Mouse (Mus musculus) stomach, embryonic 14.5 days (tissue): ENCODE results near the gene Gatc. TPM values are rescaled to one million over a fixed set of nuclear protein-coding genes. Genes with fewer than 3 reads are reported as not detected.
"Not testable (repeated sequence)": the region's sequence is repeated elsewhere in the genome, so short reads cannot be mapped to it uniquely, and the experiment has no call there.

Experiments
- ATAC-seq: fragments of 200-750 bp; cut with Nextera tagmentation; 2 replicates; pipeline ENCODE4 v1.8.0; 2017; ENCODE audit warnings: low read depth, moderate TSS enrichment; ENCODE audit not compliant: insufficient number of reproducible peaks, insufficient read depth, low FRiP score
- H3K27ac ChIP-seq: fragments of 300-500 bp; sonication (generic); 2 replicates; pipeline ENCODE4 v1.5.1; 2014; ENCODE audit warnings: mild to moderate bottlenecking, low read length, moderate library complexity, mixed read lengths
- H3K27me3 ChIP-seq: fragments of 300-500 bp; sonication (generic); 2 replicates; pipeline ENCODE4 v1.6.1; 2014; ENCODE audit warnings: low read length, control low read depth, mixed read lengths; ENCODE audit not compliant: control insufficient read depth, insufficient read depth
- H3K36me3 ChIP-seq: fragments of 300-500 bp; sonication (generic); 2 replicates; pipeline ENCODE4 v1.6.1; 2014; ENCODE audit warnings: mild to moderate bottlenecking, control low read depth, low read length, moderate library complexity, mixed read lengths; ENCODE audit not compliant: control insufficient read depth, insufficient read depth
- H3K4me1 ChIP-seq: fragments of 300-500 bp; sonication (generic); 2 replicates; pipeline ENCODE4 v1.6.1; 2014; ENCODE audit warnings: low read length, control low read depth, mixed read lengths; ENCODE audit not compliant: control insufficient read depth, insufficient read depth
- H3K4me2 ChIP-seq: fragments of 300-500 bp; sonication (generic); replicated peaks from 2 replicates; pipeline ENCODE4 v1.6.1; 2014; ENCODE audit warnings: low read depth, low read length, control low read depth
- H3K4me3 ChIP-seq: fragments of 300-500 bp; sonication (generic); 2 replicates; pipeline ENCODE4 v1.5.1; 2014; ENCODE audit warnings: low read depth, low read length, control low read depth
- H3K9ac ChIP-seq: fragments of 300-500 bp; sonication (generic); replicated peaks from 2 replicates; pipeline ENCODE4 v1.6.1; 2014; ENCODE audit warnings: low read depth, mild to moderate bottlenecking, control low read depth, low read length, moderate library complexity, mixed read lengths
- H3K9me3 ChIP-seq: fragments of 300-500 bp; sonication (generic); 2 replicates; pipeline ENCODE4 v1.6.1; 2016; ENCODE audit warnings: low read depth, low read length, control low read depth; ENCODE audit not compliant: control insufficient read depth
- WGBS: fragments of 180-500 bp; shearing (Covaris S2); extraction: QIAGEN DNeasy Blood & Tissue Kit; methylation state at CpG from one replicate; pipeline ENCODE4 v1.1.7; 2014; 5-methylcytosine and 5-hydroxymethylcytosine counted together
- polyA plus RNA-seq: library from polyadenylated mRNA; unstranded; fragments of >200 nt; fragmentation: Nextera tagmentation; extraction: Ambion mirVana; gene quantifications from 2 replicates; pipeline ENCODE4 v1.2.1, GENCODE M21; 2014

Gene Gatc
- polyA plus RNA-seq = 36.0 and 37.0 TPM in 2 replicates

DNA sequence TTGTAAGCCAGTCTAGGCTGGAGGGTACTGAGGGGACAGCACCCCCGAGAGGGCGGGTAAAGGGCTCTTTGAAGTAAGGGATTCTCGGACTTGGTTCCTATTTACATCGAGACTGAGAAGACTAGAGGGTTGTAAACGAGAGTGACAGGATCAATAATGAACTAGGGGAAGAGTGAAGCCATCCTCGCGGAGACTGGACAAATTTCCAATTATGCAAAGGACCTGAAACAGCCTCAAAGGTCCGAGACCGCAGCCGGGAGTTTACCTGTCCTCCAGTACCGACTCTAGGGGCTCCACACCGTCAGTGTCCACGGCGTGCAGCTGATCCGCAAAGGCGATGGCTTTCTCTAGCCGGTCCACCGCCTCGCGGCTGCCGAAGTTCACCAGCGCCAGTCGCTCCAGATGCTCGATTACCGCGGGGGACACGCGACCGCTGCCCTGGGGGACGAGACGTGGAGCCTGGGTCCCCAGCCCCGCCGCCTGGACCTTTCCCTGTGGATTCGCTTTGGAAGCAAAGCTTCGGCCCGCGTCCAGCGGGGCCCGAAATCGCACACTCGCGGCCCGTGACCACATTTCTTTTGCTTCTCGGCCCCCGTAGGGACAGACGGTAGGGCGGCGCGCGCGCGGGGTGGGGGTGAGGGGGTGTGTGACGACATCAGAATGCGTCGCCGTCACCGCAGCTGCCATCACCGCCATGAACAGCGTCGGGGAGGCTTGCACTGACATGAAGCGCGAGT is at the start of gene Gatc, which contains the start of gene Triap1:
Gatc (minus strand) TSS at position 602 of the 737 bp plus-strand sequence.
Triap1 (plus strand) TSS at position 649 of the 737 bp plus-strand sequence.
- under 1% methylated on average over 62 of the region's 62 CpGs for WGBS
- H3K27me3 ChIP-seq = no peaks in the 10 kb centered on the region
- peak within 1 kb of the TSS; percentile 75 for H3K4me3 ChIP-seq
- peak within 1 kb of the TSS; percentile 70 for H3K27ac ChIP-seq
- H3K4me1 ChIP-seq = peaks cover 11% of the 10 kb centered on the region
- ATAC-seq = peak; percentile 89
- H3K4me2 ChIP-seq = peak within 1 kb of the TSS; percentile 67
- H3K9me3 ChIP-seq = no peaks in the 10 kb centered on the region
- peaks cover 33% of the 10 kb centered on the region for H3K36me3 ChIP-seq
- peak within 1 kb of the TSS; percentile 84 for H3K9ac ChIP-seq

DNA sequence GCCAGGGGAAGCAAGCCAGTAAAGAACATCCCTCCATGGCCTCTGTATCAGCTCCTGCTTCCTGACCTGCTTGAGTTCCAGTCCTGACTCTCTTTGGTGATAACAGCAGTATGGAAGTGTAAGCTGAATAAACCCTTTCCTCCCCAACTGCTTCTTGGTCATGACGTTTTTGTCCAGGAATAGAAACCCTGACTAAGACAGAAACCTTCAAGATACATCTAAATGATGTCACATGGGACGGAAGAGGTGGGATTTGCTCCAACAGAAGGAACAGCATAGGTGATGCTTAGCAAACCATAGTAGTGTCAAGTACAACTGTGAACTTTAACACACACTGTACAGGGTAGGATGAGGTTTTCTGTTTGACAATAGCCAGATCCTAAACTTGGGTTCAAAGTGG is 37.9 kb upstream of the Gatc start:
- H3K9ac ChIP-seq, H3K27ac ChIP-seq, H3K4me1 ChIP-seq, ATAC-seq, H3K27me3 ChIP-seq, H3K36me3 ChIP-seq, H3K9me3 ChIP-seq, H3K4me3 ChIP-seq, H3K4me2 ChIP-seq: not testable (repeated sequence)
- WGBS = 80% methylated on average over 2 of the region's 2 CpGs

DNA sequence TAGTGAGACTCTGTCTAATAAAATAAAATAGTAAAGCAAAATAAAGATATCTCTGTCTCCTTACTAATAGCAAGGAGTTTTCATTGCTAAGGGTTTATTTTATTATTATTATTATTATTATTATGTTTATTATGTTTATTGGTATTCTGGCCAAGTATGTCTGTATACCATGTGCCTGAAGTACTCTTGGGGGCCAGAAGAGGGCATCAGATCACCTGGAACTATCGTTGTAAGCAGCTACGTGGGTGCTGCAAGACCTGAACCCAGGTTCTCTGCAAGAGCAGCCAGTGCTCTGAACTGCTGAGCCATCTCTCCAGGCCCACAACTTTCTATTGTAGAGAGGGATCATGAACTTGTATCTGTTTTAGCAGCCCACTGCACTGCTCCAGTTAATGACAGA is 34.5 kb upstream of the Gatc start:
- Histone ChIP-seq H3K9ac (no peak overlapping the region), H3K4me1 (no peaks in the 10 kb centered on the region), H3K36me3 (no peaks in the 10 kb centered on the region), H3K27me3 (no peaks in the 10 kb centered on the region), H3K27ac (no peak overlapping the region), H3K4me3 (no peak overlapping the region), H3K9me3 (no peaks in the 10 kb centered on the region), H3K4me2 (no peak overlapping the region)
- WGBS = 73% methylated on average over 2 of the region's 2 CpGs
- ATAC-seq = no peak

DNA sequence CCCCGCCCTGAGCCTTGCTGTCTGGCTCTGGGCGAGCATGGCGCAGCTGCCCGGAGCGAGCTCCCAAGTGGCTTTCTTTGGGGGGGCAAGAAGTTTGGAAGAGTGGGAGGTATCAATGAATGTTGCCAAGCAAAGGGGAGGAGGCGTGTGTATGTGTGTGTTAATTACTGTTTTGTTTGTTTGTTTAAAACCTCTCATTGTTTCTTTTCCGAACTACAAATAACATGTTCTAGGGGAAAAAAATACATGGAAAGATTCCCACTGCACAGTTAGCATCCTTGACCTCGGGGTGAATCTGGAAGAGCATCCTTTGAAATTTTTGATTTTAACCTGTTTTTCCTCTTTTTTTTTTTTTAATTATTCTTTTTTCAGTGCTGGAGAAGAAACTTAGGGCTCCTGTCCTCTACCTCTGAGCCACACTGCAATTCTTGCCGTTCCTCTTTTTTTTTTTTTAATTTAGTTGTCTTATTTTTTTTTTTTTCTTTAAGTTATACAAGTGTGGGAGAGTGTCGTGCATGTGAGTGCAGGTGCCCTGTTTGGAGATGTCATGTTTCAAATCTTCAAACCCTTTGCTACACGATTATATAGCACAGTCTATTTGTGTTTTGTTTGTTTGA is 33.3 kb upstream of the Gatc start:
- no peak overlapping the region for H3K9ac ChIP-seq
- 26% methylated on average over 11 of the region's 11 CpGs for WGBS
- no peak for ATAC-seq
- no peaks in the 10 kb centered on the region for H3K27me3 ChIP-seq
- peak overlapping the region; percentile 33 for H3K4me2 ChIP-seq
- no peaks in the 10 kb centered on the region for H3K36me3 ChIP-seq
- H3K9me3 ChIP-seq = no peaks in the 10 kb centered on the region
- no peaks in the 10 kb centered on the region for H3K4me1 ChIP-seq
- no peak overlapping the region for H3K27ac ChIP-seq
- H3K4me3 ChIP-seq = no peak overlapping the region

DNA sequence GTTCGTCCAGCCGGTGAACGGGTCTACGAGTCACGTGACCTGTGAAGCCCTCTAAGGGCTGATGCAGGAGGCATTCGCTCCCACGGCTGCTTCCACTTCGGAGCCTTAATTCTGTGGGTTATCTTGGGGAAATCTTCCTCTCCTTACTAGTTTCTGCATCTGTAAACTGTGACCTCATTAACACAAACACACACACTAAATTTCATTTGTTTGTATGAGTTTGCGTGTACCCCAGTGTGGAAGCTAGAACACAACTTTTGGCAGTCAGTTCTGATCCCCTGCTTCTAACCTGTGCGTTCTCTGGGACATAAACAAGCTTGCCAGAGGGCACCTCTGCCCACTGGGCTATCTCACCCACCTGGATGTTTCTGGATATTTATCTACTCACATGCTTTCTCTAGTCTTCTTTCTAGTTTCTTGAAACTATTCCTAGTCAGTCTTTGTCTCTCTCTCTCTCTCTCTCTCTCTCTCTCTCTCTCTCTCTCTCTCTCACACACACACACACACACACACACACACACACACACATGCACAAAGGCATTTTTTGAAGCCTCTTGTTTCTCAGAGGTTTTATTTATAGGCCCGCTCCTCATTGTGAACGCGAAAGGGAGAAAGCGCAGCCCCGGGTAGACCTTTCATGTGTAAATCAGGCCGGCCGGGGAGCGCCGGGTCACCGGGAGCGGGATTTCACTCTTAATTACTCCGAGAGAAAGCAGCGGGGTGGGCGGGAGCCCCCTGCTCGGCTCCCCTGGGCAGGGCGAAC is 32.6 kb upstream of the Gatc start:
- Histone ChIP-seq H3K4me2 (peak overlapping the region; percentile 33), H3K4me3 (no peak overlapping the region), H3K9me3 (no peaks in the 10 kb centered on the region), H3K27ac (no peak overlapping the region), H3K36me3 (no peaks in the 10 kb centered on the region), H3K9ac (no peak overlapping the region), H3K4me1 (no peaks in the 10 kb centered on the region), H3K27me3 (no peaks in the 10 kb centered on the region)
- ATAC-seq = no peak
- 26% methylated on average over 26 of the region's 26 CpGs for WGBS

DNA sequence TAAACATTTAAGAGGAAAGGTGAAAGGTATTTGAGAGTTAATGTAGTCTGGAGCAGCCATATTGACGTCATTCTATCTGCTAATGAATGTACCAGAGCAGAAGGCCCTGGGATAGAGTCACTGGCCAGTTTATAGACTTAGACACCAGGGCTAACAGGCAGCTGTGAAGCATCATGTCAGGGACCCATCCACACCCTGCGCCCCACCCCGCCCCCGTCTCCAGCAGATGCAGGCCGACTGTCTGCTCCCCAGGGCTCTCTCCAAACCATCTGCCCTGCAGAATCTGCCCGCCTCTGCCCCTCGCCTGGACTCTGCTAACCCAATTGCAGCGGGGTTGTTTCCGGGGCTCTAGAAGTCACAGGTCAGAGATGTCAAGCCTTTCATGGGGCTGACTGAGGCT is 30.8 kb upstream of the Gatc start:
- no peak overlapping the region for H3K9ac ChIP-seq
- H3K9me3 ChIP-seq = no peaks in the 10 kb centered on the region
- 33% methylated on average over 9 of the region's 9 CpGs for WGBS
- no peak for ATAC-seq
- no peak overlapping the region for H3K4me2 ChIP-seq
- H3K36me3 ChIP-seq = no peaks in the 10 kb centered on the region
- H3K27ac ChIP-seq = no peak overlapping the region
- no peaks in the 10 kb centered on the region for H3K27me3 ChIP-seq
- H3K4me1 ChIP-seq = no peaks in the 10 kb centered on the region
- H3K4me3 ChIP-seq = no peak overlapping the region

DNA sequence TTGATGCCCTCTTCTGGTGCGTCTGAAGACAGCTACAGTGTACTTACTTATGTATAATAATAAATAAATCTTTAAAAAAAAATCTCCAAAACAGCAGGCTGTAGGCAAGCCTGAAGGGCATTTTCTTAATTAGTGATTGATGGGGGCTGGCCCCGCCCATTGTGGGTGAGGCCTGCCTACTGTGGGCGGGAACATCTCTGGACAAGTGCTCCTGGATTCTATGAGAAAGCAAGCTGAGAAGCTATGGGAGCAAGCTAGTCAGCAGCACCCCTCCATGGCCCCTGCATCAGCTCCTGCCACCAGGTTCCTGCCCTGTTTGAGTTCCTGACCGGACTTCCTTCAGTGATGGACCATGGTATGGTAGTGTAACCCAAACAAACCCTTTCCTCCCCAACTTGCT is 23.8 kb upstream of the Gatc start:
- Histone ChIP-seq H3K4me3 (no peak overlapping the region), H3K4me1 (no peaks in the 10 kb centered on the region), H3K27ac (no peak overlapping the region), H3K36me3 (no peaks in the 10 kb centered on the region), H3K4me2 (no peak overlapping the region), H3K9me3 (no peaks in the 10 kb centered on the region), H3K9ac (no peak overlapping the region), H3K27me3 (no peaks in the 10 kb centered on the region)
- ATAC-seq = no peak
- WGBS = 78% methylated on average over 4 of the region's 4 CpGs

DNA sequence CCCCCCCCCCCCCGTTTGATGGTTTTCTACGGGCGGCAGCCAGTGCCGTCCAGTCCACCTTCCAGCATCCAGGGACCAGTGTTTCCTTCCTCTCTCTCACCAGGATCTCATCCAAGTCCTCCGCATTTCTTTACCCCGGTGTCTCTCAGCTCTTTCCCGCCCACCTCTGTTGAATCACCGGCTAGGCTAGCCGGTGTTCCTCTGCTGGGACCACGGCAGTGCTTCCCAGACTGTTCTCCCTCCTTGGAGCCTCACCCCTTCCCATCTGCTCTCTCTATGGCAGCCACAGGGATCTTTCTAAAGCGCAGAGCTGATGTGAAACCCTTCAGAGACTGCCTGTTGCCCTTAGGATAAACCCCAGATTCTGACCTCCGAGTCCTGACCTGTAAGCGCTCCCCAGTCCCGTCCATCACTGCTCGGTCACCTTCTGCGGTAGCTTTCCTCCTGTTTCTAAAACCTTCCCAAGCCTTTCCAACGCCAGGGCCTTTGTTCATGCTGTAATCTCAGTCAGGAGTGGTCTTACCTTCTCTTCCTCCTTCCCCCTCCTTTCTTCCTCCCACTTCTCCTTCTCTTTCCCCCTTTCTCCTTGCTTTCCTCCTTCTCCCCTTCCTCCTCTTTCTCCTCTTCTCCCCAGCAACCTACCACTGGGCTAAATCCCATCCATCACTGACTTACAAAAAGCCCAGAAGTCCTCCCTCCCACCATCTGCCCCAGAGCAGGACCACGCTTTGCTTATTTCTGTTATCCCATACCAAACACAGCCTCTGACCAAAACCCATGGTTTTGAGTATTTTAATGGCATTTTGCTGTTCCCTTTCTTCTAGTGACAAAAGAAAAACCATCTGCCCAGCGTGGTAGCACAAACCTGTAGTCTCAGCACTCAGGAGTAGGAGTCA is 22.1 kb upstream of the Gatc start:
- 19% methylated on average over 16 of the region's 19 CpGs for WGBS
- H3K27ac ChIP-seq = no peak overlapping the region
- H3K4me3 ChIP-seq = no peak overlapping the region
- H3K27me3 ChIP-seq = no peaks in the 10 kb centered on the region
- no peak for ATAC-seq
- no peaks in the 10 kb centered on the region for H3K36me3 ChIP-seq
- no peak overlapping the region for H3K4me2 ChIP-seq
- H3K4me1 ChIP-seq = no peaks in the 10 kb centered on the region
- no peaks in the 10 kb centered on the region for H3K9me3 ChIP-seq
- H3K9ac ChIP-seq = no peak overlapping the region
